Mouse (Mus musculus) bone marrow, adult 2 months (tissue): ENCODE results near the gene Cd8b1.

ENCODE experiments used
- CTCF ChIP-seq: fragments of 200-500 bp; IDR thresholded peaks from 2 replicates; pipeline ENCODE4 v1.5.1; 2011; ENCODE audit warnings: low read length, control low read depth; ENCODE audit not compliant: control insufficient read depth, insufficient read depth
- POLR2A ChIP-seq: fragments of 200-500 bp; IDR thresholded peaks from 2 replicates; pipeline ENCODE4 v1.6.1; 2011; ENCODE audit warnings: low read depth, mild to moderate bottlenecking, control low read depth, low read length, borderline replicate concordance; ENCODE audit not compliant: control insufficient read depth

GRCm38 (mm10) chr6:71321826-71322283, 733 bp upstream of the Cd8b1 start, which contains the start of gene Smyd1:
- TF ChIP-seq CTCF (no peak), POLR2A (no peak)
